8 mouse cellular contexts compared by ENCODE assay signal in the genomic region with DNA sequence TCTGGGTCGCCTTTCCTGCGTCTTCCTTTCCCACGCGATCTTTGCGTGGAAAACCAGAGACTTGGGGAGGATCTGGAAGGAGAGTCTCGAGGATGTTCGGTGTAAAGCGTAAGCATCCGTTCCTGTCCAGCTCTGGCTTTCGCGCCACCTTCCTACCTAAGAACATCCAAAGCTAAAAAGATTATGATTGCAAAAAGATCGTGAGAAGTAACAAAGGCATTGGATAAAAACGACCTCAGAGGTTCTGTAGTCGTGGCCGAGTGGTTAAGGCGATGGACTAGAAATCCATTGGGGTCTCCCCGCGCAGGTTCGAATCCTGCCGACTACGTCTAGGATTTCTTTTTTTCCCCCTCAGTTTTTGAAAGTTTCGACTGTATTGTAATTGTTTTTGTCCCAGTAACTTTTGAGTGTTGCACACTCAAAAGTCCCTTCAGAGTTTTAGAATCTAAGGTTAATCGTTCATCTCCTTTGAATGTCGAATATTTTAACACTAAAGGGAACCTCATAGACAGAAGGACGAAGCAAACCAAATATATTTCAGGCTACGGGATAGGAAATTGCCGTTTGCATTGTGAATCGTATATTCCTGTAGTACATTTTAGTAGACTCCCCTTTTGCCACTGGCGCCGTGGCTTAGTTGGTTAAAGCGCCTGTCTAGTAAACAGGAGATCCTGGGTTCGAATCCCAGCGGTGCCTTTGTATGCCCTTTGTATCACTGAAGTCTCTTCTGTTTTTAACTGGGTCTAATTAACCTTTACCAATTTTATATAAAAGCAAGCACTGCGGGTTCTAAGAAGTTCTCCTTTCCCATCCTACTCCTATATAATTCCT. TPM values are rescaled to one million over a fixed set of nuclear protein-coding genes. Genes with fewer than 3 reads are reported as not detected.
DNase-seq lines count a peak whose midpoint lies in the region; ATAC-seq lines count a peak whose summit lies in the region.

No protein-coding gene starts in this region.

- peak; percentile 91 for DNase-seq in R1 (ENCODE audit: low read depth, low spot score)
- DNase-seq in cerebellum, adult 9-11 months = peak; percentile 82
- peak; percentile 87 to 88 for DNase-seq in frontal cortex, postnatal 25 days (ENCODE audit: low spot score in 2 of 2)
- DNase-seq in left cerebral cortex, adult 18-20 months (ENCODE audit: low spot score in 2 of 2) = peak; percentile 87 to 91
- peak; percentile 68 to 83 for DNase-seq in lung, postnatal 4 days
- peak; percentile 76 for DNase-seq in right cerebral cortex, postnatal 14 days
- DNase-seq in urinary bladder, postnatal 36 days (ENCODE audit: low spot score in 2 of 2) = peak; percentile 79 to 84

- peak overlapping the region; percentile 65 for H3K4me3 ChIP-seq in hindbrain, embryonic 16.5 days (ENCODE audit: low read length)

- no peaks in the 10 kb centered on the region for H3K9me3 ChIP-seq in hindbrain, embryonic 16.5 days (ENCODE audit: control insufficient read depth, low read length)

- peak overlapping the region; percentile 62 for H3K4me2 ChIP-seq in hindbrain, embryonic 16.5 days (ENCODE audit: low read length)

- H3K27me3 ChIP-seq in hindbrain, embryonic 16.5 days (replicated peaks; ENCODE audit: control insufficient read depth, insufficient read depth, low read length) = no peaks in the 10 kb centered on the region

- H3K9ac ChIP-seq in hindbrain, embryonic 16.5 days (ENCODE audit: low read depth, low read length) = peak overlapping the region; percentile 76

- ATAC-seq in hindbrain, embryonic 16.5 days = peak; percentile 25; the same call in 1 of the 2 replicates

- WGBS in hindbrain, embryonic 16.5 days = under 1% methylated on average over 34 of the region's 34 CpGs

- H3K4me1 ChIP-seq in hindbrain, embryonic 16.5 days (ENCODE audit: control insufficient read depth, insufficient read depth, low read depth, low read length) = peaks cover 22% of the 10 kb centered on the region

- peaks cover 15% of the 10 kb centered on the region for H3K36me3 ChIP-seq in hindbrain, embryonic 16.5 days (ENCODE audit: control insufficient read depth, insufficient read depth, low read length)

- H3K27ac ChIP-seq in hindbrain, embryonic 16.5 days (ENCODE audit: low read depth, low read length) = peak overlapping the region; percentile 84

RNA-seq across cellular contexts. Expression of a gene that starts 8.0 kb away (rescaled TPM):
- polyA plus RNA-seq in hindbrain, embryonic 16.5 days (2015; fragmentation: Nextera tagmentation; extraction: Ambion mirVana) = 26.9 and 32.2 TPM in 2 replicates
- under 1 TPM in 1 of 2 experiments, not detected in 1; 0.30 TPM for total RNA-seq in left cerebral cortex, adult 18-20 months (2021)

RNA-seq across cellular contexts. Expression of a gene that starts 21.7 kb away (rescaled TPM):
- 62.9 and 66.0 TPM in 2 replicates for polyA plus RNA-seq in hindbrain, embryonic 16.5 days (2015; fragmentation: Nextera tagmentation; extraction: Ambion mirVana)
- 10 to 100 TPM; 37.8 to 46.0 TPM for total RNA-seq in left cerebral cortex, adult 18-20 months (2021)

RNA-seq across cellular contexts. Expression of a gene that starts 22.1 kb away (rescaled TPM):
- polyA plus RNA-seq in hindbrain, embryonic 16.5 days (2015; fragmentation: Nextera tagmentation; extraction: Ambion mirVana) = 18.1 and 20.9 TPM in 2 replicates
- total RNA-seq in left cerebral cortex, adult 18-20 months (2021) = 10 to 100 TPM; 35.2 to 38.0 TPM

RNA-seq across cellular contexts. Expression of a gene that starts 29.2 kb away (rescaled TPM):
- polyA plus RNA-seq in hindbrain, embryonic 16.5 days (2015; fragmentation: Nextera tagmentation; extraction: Ambion mirVana) = 12.9 and 16.4 TPM in 2 replicates
- total RNA-seq in left cerebral cortex, adult 18-20 months (2021) = 10 to 100 TPM; 26.1 to 26.2 TPM

RNA-seq across cellular contexts. Expression of a gene that starts 33.2 kb away (rescaled TPM):
- 38.6 and 42.6 TPM in 2 replicates for polyA plus RNA-seq in hindbrain, embryonic 16.5 days (2015; fragmentation: Nextera tagmentation; extraction: Ambion mirVana)
- 10 to 100 TPM; 23.6 to 26.8 TPM for total RNA-seq in left cerebral cortex, adult 18-20 months (2021)

Comparison
In these comparisons a context has a peak if more than half of its experiments do, and no peak if none do; other contexts are left out.
1. Peak in every context shown above with its lines: DNase-seq, ATAC-seq, H3K4me3 ChIP-seq and H3K27ac ChIP-seq.